Comparison of ENCODE assay signal across 29 mouse cellular contexts in the genomic region with DNA sequence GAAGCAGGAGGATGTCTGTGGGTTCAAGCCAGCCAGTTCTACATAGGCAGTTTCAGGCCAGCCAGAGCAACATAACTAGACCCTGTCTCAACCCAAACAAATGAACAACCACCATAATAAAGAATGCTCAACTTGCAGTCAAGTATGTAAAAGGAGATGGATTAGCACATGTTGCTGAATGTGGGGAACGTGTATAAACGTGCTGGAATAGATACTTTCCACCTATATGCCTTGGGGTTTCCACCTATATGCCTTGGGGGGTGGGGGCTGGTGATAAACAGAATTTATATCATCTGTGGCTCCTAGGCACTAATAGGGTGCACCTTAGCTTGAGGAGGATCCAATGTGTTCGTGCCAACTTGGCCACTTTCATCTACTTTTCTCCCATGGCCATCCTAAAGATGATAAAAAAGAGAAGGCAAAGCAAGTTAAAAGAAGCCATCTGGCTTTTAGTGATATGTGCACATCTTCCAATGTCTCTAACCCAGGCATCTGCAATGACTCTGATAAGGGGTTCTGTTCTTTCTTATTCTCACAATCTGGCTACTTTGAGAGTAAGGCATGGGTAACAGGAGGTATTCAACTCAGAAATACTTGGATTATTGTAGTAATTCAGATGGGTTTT. TPM values are rescaled to one million over a fixed set of nuclear protein-coding genes. Genes with fewer than 3 reads are reported as not detected.
DNase-seq lines count a peak whose midpoint lies in the region; ATAC-seq and TF ChIP-seq lines count a peak whose summit lies in the region.
"Had no signal": no experiment of that assay in that cellular context is flagged by ENCODE, and none has a peak within 500 bp of the region (broad histone marks: within the 10 kb centered on the region; RNA-seq: fewer than 3 reads in every experiment).

No protein-coding gene starts in this region.

- no peak overlapping the region for H3K27ac ChIP-seq in stomach, embryonic 15.5 days
- H3K27ac ChIP-seq in stomach, postnatal 0 days (replicated peaks) = no peak overlapping the region
- peak overlapping the region; percentile 90 for H3K27ac ChIP-seq in liver, embryonic 15.5 days (replicated peaks)
- no peak overlapping the region for H3K27ac ChIP-seq in kidney, embryonic 14.5 days (ENCODE audit: low read depth, low read length)
- H3K27ac ChIP-seq in forebrain, postnatal 0 days (ENCODE audit: low read depth, low read length) = no peak overlapping the region
- H3K27ac ChIP-seq: embryonic facial prominence, embryonic 10.5 days; forebrain, embryonic 13.5 days; heart, embryonic 15.5 days; hindbrain, embryonic 14.5 days; limb, embryonic 10.5 days; midbrain, embryonic 13.5 days had no signal

- H3K27me3 ChIP-seq in stomach, embryonic 15.5 days (replicated peaks) = no peaks in the 10 kb centered on the region
- no peaks in the 10 kb centered on the region for H3K27me3 ChIP-seq in stomach, postnatal 0 days (ENCODE audit: control insufficient read depth, insufficient read depth, low read length)
- no peaks in the 10 kb centered on the region for H3K27me3 ChIP-seq in liver, embryonic 15.5 days
- H3K27me3 ChIP-seq in kidney, embryonic 14.5 days (ENCODE audit: control insufficient read depth, insufficient read depth, low read length) = no peaks in the 10 kb centered on the region
- no peaks in the 10 kb centered on the region for H3K27me3 ChIP-seq in forebrain, postnatal 0 days (ENCODE audit: insufficient read depth, low read length)
- H3K27me3 ChIP-seq: forebrain, embryonic 13.5 days; heart, embryonic 15.5 days; midbrain, embryonic 13.5 days; Patski had no signal

- H3K9me3 ChIP-seq in stomach, embryonic 15.5 days = no peaks in the 10 kb centered on the region
- H3K9me3 ChIP-seq in stomach, postnatal 0 days (ENCODE audit: control insufficient read depth, low read length) = no peaks in the 10 kb centered on the region
- no peaks in the 10 kb centered on the region for H3K9me3 ChIP-seq in liver, embryonic 15.5 days (replicated peaks)
- no peaks in the 10 kb centered on the region for H3K9me3 ChIP-seq in kidney, embryonic 14.5 days (ENCODE audit: control insufficient read depth, low read length)
- H3K9me3 ChIP-seq in forebrain, postnatal 0 days (ENCODE audit: low read length) = no peaks in the 10 kb centered on the region
- H3K9me3 ChIP-seq: embryonic facial prominence, embryonic 10.5 days; forebrain, embryonic 13.5 days; heart, embryonic 15.5 days; limb, embryonic 10.5 days; midbrain, embryonic 13.5 days had no signal

- H3K4me3 ChIP-seq in stomach, embryonic 15.5 days (replicated peaks) = no peak overlapping the region
- no peak overlapping the region for H3K4me3 ChIP-seq in stomach, postnatal 0 days (ENCODE audit: low read depth, low read length)
- H3K4me3 ChIP-seq in liver, embryonic 15.5 days (replicated peaks) = no peak overlapping the region
- no peak overlapping the region for H3K4me3 ChIP-seq in kidney, embryonic 14.5 days (ENCODE audit: low read length)
- H3K4me3 ChIP-seq in forebrain, postnatal 0 days (ENCODE audit: low read depth, low read length) = no peak overlapping the region
- H3K4me3 ChIP-seq: embryonic facial prominence, embryonic 10.5 days; forebrain, embryonic 13.5 days; heart, embryonic 15.5 days; limb, embryonic 10.5 days; midbrain, embryonic 13.5 days had no signal

- H3K9ac ChIP-seq in stomach, embryonic 15.5 days = no peak overlapping the region
- H3K9ac ChIP-seq in stomach, postnatal 0 days (ENCODE audit: low read length) = no peak overlapping the region
- H3K9ac ChIP-seq in liver, embryonic 15.5 days = no peak overlapping the region; the same call in 1 of the 2 replicates
- no peak overlapping the region for H3K9ac ChIP-seq in kidney, embryonic 14.5 days (ENCODE audit: low read depth, low read length)
- no peak overlapping the region for H3K9ac ChIP-seq in forebrain, postnatal 0 days
- H3K9ac ChIP-seq: forebrain, embryonic 13.5 days; heart, embryonic 15.5 days; hindbrain, embryonic 14.5 days; midbrain, embryonic 13.5 days had no signal

- WGBS in stomach, embryonic 15.5 days = 82% methylated on average over 3 of the region's 3 CpGs
- WGBS in stomach, postnatal 0 days = 77% methylated on average over 3 of the region's 3 CpGs
- WGBS in liver, embryonic 15.5 days (ENCODE audit: insufficient replicate concordance) = 20% methylated on average over 3 of the region's 3 CpGs
- WGBS in kidney, embryonic 14.5 days = 88% methylated on average over 3 of the region's 3 CpGs
- WGBS in forebrain, postnatal 0 days = 85% methylated on average over 3 of the region's 3 CpGs

- no peak for TF ChIP-seq CTCF in stomach, postnatal 0 days (IDR thresholded peaks at IDR 0.05; ENCODE audit: low read depth)
- TF ChIP-seq CTCF in forebrain, postnatal 0 days (IDR thresholded peaks at IDR 0.05; ENCODE audit: low read depth) = no peak

- H3K4me2 ChIP-seq in stomach, embryonic 15.5 days = no peak overlapping the region
- H3K4me2 ChIP-seq in stomach, postnatal 0 days (replicated peaks; ENCODE audit: low read depth) = no peak overlapping the region
- H3K4me2 ChIP-seq in liver, embryonic 15.5 days = peak overlapping the region; percentile 60
- no peak overlapping the region for H3K4me2 ChIP-seq in kidney, embryonic 14.5 days (replicated peaks; ENCODE audit: low read depth, low read length)
- no peak overlapping the region for H3K4me2 ChIP-seq in forebrain, postnatal 0 days (ENCODE audit: low read depth)
- H3K4me2 ChIP-seq: forebrain, embryonic 13.5 days; heart, embryonic 15.5 days; hindbrain, embryonic 14.5 days; midbrain, embryonic 13.5 days had no signal

- DNase-seq in stomach, postnatal 0 days (ENCODE audit: low spot score) = no peak
- no peak for DNase-seq in forebrain, postnatal 0 days
- DNase-seq: adrenal gland, adult 8-10 months; cerebellum, adult 9-10 months; gastrocnemius, postnatal 14 days; heart, postnatal 4 days; kidney, adult 2 months; kidney, postnatal 14 days; thymus, postnatal 14 days had no signal

- TF ChIP-seq EP300 in stomach, postnatal 0 days (optimal IDR thresholded peaks at IDR 0.05) = no peak

- ATAC-seq in stomach, embryonic 15.5 days (ENCODE audit: insufficient read depth, low FRiP score, low read depth) = peak; percentile 59; the same call in 1 of the 2 replicates
- no peak for ATAC-seq in stomach, postnatal 0 days (ENCODE audit: low FRiP score, low TSS enrichment)
- ATAC-seq in erythroid progenitor cell, adult 5-6 weeks (replicated peaks; ENCODE audit: low FRiP score, poor library complexity, severe bottlenecking) = peak; percentile 81
- peak; percentile 90 for ATAC-seq in liver, embryonic 15.5 days (ENCODE audit: insufficient read depth)
- ATAC-seq in kidney, embryonic 14.5 days (ENCODE audit: low FRiP score, low TSS enrichment) = no peak
- no peak for ATAC-seq in activated CD4-positive, CD25-positive, alpha-beta regulatory T cell, adult 4 months
- no peak for ATAC-seq in forebrain, postnatal 0 days
- ATAC-seq: CD4-positive, CD25-positive, alpha-beta regulatory T cell, adult 4 months; forebrain, embryonic 13.5 days; inflammation-experienced regulatory T-cells, adult 6 months; lung, postnatal 0 days; midbrain, embryonic 13.5 days; Patski had no signal

- peaks cover 11% of the 10 kb centered on the region; the same call in 1 of the 2 replicates for H3K4me1 ChIP-seq in stomach, embryonic 15.5 days
- H3K4me1 ChIP-seq in stomach, postnatal 0 days (replicated peaks; ENCODE audit: control insufficient read depth, insufficient read depth) = no peaks in the 10 kb centered on the region
- peaks cover 80% of the 10 kb centered on the region for H3K4me1 ChIP-seq in liver, embryonic 15.5 days (replicated peaks)
- H3K4me1 ChIP-seq in kidney, embryonic 14.5 days (ENCODE audit: control insufficient read depth, insufficient read depth, low read length) = peaks cover 13% of the 10 kb centered on the region; the same call in 1 of the 2 replicates
- no peaks in the 10 kb centered on the region for H3K4me1 ChIP-seq in forebrain, postnatal 0 days (ENCODE audit: insufficient read depth)
- H3K4me1 ChIP-seq: forebrain, embryonic 13.5 days had no signal

- peaks cover 4% of the 10 kb centered on the region; the same call in 1 of the 2 replicates for H3K36me3 ChIP-seq in stomach, embryonic 15.5 days
- peaks cover 9% of the 10 kb centered on the region for H3K36me3 ChIP-seq in stomach, postnatal 0 days (ENCODE audit: control insufficient read depth, insufficient read depth, low read length)
- peaks cover 29% of the 10 kb centered on the region for H3K36me3 ChIP-seq in liver, embryonic 15.5 days (replicated peaks)
- peaks cover 25% of the 10 kb centered on the region for H3K36me3 ChIP-seq in kidney, embryonic 14.5 days (ENCODE audit: control insufficient read depth, insufficient read depth, low read length)
- H3K36me3 ChIP-seq in forebrain, postnatal 0 days (ENCODE audit: insufficient read depth) = peaks cover 31% of the 10 kb centered on the region

RNA-seq across cellular contexts. Expression of a gene that starts 23.6 kb away (rescaled TPM):
- polyA plus RNA-seq in stomach, embryonic 15.5 days (2015; fragmentation: Nextera tagmentation; extraction: Ambion mirVana) = 2.5 and 2.7 TPM in 2 replicates
- 2.5 and 2.8 TPM in 2 replicates for polyA plus RNA-seq in stomach, postnatal 0 days (2015; fragmentation: Nextera tagmentation; extraction: Ambion mirVana)
- not detected in 2 replicates for total RNA-seq in erythroid progenitor cell, adult 5-6 weeks (2015; ENCODE audit: low replicate concordance)
- total RNA-seq in erythroid progenitor cell, adult 5-6 weeks (2017; ENCODE audit: low replicate concordance) = not detected in 2 replicates
- 0.40 and 0.58 TPM in 2 replicates for polyA plus RNA-seq in liver, embryonic 15.5 days (2015; fragmentation: Nextera tagmentation; extraction: Ambion mirVana)
- polyA plus RNA-seq in kidney, embryonic 14.5 days (2014; fragmentation: Nextera tagmentation; extraction: Ambion mirVana) = 32.9 and 40.2 TPM in 2 replicates
- polyA plus RNA-seq in activated CD4-positive, CD25-positive, alpha-beta regulatory T cell, adult 4 months (2017; shearing (Covaris generic)) = not detected
- total RNA-seq in forebrain, postnatal 0 days (2014; rRNA removed) = 0.38 and 0.52 TPM in 2 replicates
- 1.3 and 2.6 TPM in 2 replicates for polyA plus RNA-seq in forebrain, postnatal 0 days (2015; fragmentation: Nextera tagmentation; extraction: Ambion mirVana)
- total RNA-seq: layer of hippocampus, adult 18-20 months; left cerebral cortex, adult 8-10 months; liver, adult 2 months; megakaryocyte, adult 5-6 weeks had no signal
- polyA plus RNA-seq: CD4-positive, CD25-positive, alpha-beta regulatory T cell, adult 4 months; cortical plate, adult 2 months; inflammation-experienced regulatory T-cells, adult 6 months had no signal

RNA-seq across cellular contexts. Expression of a gene that starts 23.7 kb away (rescaled TPM):
- 73.2 and 75.8 TPM in 2 replicates for polyA plus RNA-seq in stomach, embryonic 15.5 days (2015; fragmentation: Nextera tagmentation; extraction: Ambion mirVana)
- 96.2 and 101 TPM in 2 replicates for polyA plus RNA-seq in stomach, postnatal 0 days (2015; fragmentation: Nextera tagmentation; extraction: Ambion mirVana)
- 84.7 and 109 TPM in 2 replicates for total RNA-seq in erythroid progenitor cell, adult 5-6 weeks (2015; ENCODE audit: low replicate concordance)
- 31.3 and 35.6 TPM in 2 replicates for total RNA-seq in erythroid progenitor cell, adult 5-6 weeks (2017; ENCODE audit: low replicate concordance)
- polyA plus RNA-seq in liver, embryonic 15.5 days (2015; fragmentation: Nextera tagmentation; extraction: Ambion mirVana) = 52.4 and 59.4 TPM in 2 replicates
- polyA plus RNA-seq in kidney, embryonic 14.5 days (2014; fragmentation: Nextera tagmentation; extraction: Ambion mirVana) = 73.9 and 90.1 TPM in 2 replicates
- polyA plus RNA-seq in activated CD4-positive, CD25-positive, alpha-beta regulatory T cell, adult 4 months (2017; shearing (Covaris generic)) = 10 to 100 TPM; 40.7 to 42.8 TPM
- 179 TPM in 2 replicates for total RNA-seq in forebrain, postnatal 0 days (2014; rRNA removed)
- polyA plus RNA-seq in forebrain, postnatal 0 days (2015; fragmentation: Nextera tagmentation; extraction: Ambion mirVana) = 251 and 275 TPM in 2 replicates

RNA-seq across cellular contexts. Expression of a gene that starts 45.4 kb away (rescaled TPM):
- 32.2 and 34.7 TPM in 2 replicates for polyA plus RNA-seq in stomach, embryonic 15.5 days (2015; fragmentation: Nextera tagmentation; extraction: Ambion mirVana)
- 15.6 and 17.2 TPM in 2 replicates for polyA plus RNA-seq in stomach, postnatal 0 days (2015; fragmentation: Nextera tagmentation; extraction: Ambion mirVana)
- 2.5 TPM in 1 of 2 replicates, not detected in the other for total RNA-seq in erythroid progenitor cell, adult 5-6 weeks (2015; ENCODE audit: low replicate concordance)
- total RNA-seq in erythroid progenitor cell, adult 5-6 weeks (2017; ENCODE audit: low replicate concordance) = 0.39 TPM in 1 of 2 replicates, not detected in the other
- 1.9 and 2.3 TPM in 2 replicates for polyA plus RNA-seq in liver, embryonic 15.5 days (2015; fragmentation: Nextera tagmentation; extraction: Ambion mirVana)
- polyA plus RNA-seq in kidney, embryonic 14.5 days (2014; fragmentation: Nextera tagmentation; extraction: Ambion mirVana) = 27.4 and 37.3 TPM in 2 replicates
- polyA plus RNA-seq in activated CD4-positive, CD25-positive, alpha-beta regulatory T cell, adult 4 months (2017; shearing (Covaris generic)) = under 1 TPM; 0.43 to 0.62 TPM
- total RNA-seq in forebrain, postnatal 0 days (2014; rRNA removed) = 22.9 and 30.4 TPM in 2 replicates
- polyA plus RNA-seq in forebrain, postnatal 0 days (2015; fragmentation: Nextera tagmentation; extraction: Ambion mirVana) = 16.2 and 22.7 TPM in 2 replicates

Comparison
In these comparisons a context has a peak if more than half of its experiments do, and no peak if none do; other contexts are left out.
1. ATAC-seq: peak in stomach, embryonic 15.5 days (single experiment), erythroid progenitor cell, adult 5-6 weeks (single experiment) and liver, embryonic 15.5 days (single experiment); none in stomach, postnatal 0 days (single experiment), kidney, embryonic 14.5 days (single experiment), activated CD4-positive, CD25-positive, alpha-beta regulatory T cell, adult 4 months (single experiment) and forebrain, postnatal 0 days (single experiment).